Mouse (Mus musculus): ENCODE measurements at regions not wholly inside any gene's neighbourhood (a gene's known extent, or its start where the extent isn't known, plus 50 kb on each side); places are given as distances from the start of the nearest gene placed in this dataset.

DNA sequence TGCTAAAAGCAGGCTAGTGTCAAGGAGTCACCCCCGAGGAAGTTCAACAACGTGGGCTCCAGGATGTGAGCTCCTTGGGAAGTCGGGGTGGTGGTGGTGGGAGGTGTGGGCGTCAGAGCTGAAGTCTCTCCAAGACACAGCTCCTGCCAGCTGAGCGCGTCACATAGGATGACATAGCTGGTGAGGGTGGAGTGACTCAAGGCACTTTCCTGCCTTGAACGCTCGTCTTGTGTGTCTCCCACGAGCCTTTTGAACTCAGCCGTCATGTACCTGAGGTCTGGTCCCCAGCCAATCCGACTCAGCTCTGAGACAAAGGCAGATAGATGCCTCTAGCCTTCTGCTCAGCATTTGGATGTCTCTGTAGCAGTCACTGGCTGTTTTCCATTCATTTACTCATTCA, 65.4 kb upstream of the 1600014C23Rik start:
- peak; percentile 41 to 50 for DNase-seq (ENCODE audit: low spot score in 2 of 2)

DNA sequence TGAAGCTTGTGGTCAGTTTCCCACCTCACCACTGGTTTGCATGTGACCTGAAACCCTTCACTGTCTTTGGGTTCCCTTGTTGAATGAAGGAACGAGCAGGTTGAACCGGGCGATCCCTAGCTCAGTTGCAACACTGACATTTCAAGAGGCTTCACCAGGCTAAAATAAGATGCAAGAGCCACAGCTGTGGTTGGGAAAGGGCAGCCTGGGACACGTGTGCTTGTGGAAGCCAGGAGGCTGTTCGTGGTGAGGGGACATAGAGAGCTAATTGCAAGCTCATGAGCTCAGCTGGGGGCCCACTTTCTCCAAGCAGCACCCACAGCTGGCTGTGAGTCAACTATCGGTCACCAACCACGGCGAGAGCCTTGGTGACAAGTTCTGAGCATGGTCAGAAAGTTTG, 64.8 kb upstream of the 1600014C23Rik start:
- no peak for DNase-seq (ENCODE audit: low spot score in 2 of 2)

GRCm38 (mm10) chr17:45797121-45797520, 63.5 kb upstream of the 1600014C23Rik start:
- no peak for DNase-seq (ENCODE audit: low spot score in 2 of 2)

GRCm38 (mm10) chr17:45794926-45795325, 61.3 kb upstream of the 1600014C23Rik start:
- no peak for DNase-seq (ENCODE audit: low spot score in 2 of 2)

- DNase-seq (ENCODE audit: low spot score in 2 of 2), result no peak
Measured at GRCm38 (mm10) chr17:45790959-45791520, 57.4 kb upstream of the 1600014C23Rik start.

DNA sequence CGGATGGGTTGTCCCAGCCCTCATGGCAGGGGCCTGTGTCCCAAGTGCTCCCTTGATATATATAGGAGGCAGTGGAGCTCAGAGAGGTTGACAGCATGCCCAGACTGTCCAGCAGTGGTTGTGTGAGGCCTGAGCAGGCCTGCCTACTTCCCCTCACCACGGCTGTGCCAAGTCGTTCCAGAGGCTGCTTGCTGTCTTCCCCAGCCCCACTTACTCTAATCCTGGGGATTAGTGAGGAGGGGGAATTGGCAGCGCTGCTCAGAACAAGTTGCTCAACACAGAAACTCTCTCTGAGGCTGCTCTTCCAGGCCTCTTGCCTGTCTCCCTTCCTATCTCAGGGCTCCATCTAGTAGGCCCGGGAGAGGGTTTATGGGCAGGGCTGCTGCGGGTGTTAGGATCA, 56.1 kb upstream of the 1600014C23Rik start:
- no peak for DNase-seq (ENCODE audit: low spot score in 2 of 2)

GRCm38 (mm10) chr17:45784905-45785304, 51.3 kb upstream of the 1600014C23Rik start:
- no peak for DNase-seq (ENCODE audit: low spot score in 2 of 2)

GRCm38 (mm10) chr17:45784496-45784895, 50.9 kb upstream of the 1600014C23Rik start:
- no peak for DNase-seq (ENCODE audit: low spot score in 2 of 2)

All from left cerebral cortex, adult 18-20 months (tissue).